14 mouse cellular contexts compared by ENCODE assay signal in genomic region chr6:28867516-28868251, GRCm38 (mm10). TPM values are rescaled to one million over a fixed set of nuclear protein-coding genes. Genes with fewer than 3 reads are reported as not detected.
DNase-seq lines count a peak whose midpoint lies in the region; ATAC-seq and TF ChIP-seq lines count a peak whose summit lies in the region.
"Had no signal": no experiment of that assay in that cellular context is flagged by ENCODE, and none has a peak within 500 bp of the region (broad histone marks: within the 10 kb centered on the region; RNA-seq: fewer than 3 reads in every experiment).

No protein-coding gene starts in this region.

- 18% methylated on average over 2 of the region's 2 CpGs for WGBS in intestine, embryonic 14.5 days
- 49% methylated on average over 2 of the region's 2 CpGs for WGBS in neural tube, embryonic 15.5 days
- 61% methylated on average over 2 of the region's 2 CpGs for WGBS in forebrain, embryonic 13.5 days

- H3K27me3 ChIP-seq in intestine, embryonic 14.5 days (replicated peaks; ENCODE audit: control insufficient read depth, insufficient read depth, low read length) = no peaks in the 10 kb centered on the region
- H3K27me3 ChIP-seq in neural tube, embryonic 15.5 days (replicated peaks) = no peaks in the 10 kb centered on the region
- peaks cover 4% of the 10 kb centered on the region; the same call in 1 of the 2 replicates for H3K27me3 ChIP-seq in forebrain, embryonic 13.5 days
- H3K27me3 ChIP-seq: embryonic facial prominence, embryonic 13.5 days; heart, embryonic 15.5 days had no signal

- no peak overlapping the region for H3K4me3 ChIP-seq in left cerebral cortex, adult 2 months
- H3K4me3 ChIP-seq in bone marrow macrophage, adult 2 months (ENCODE audit: insufficient read depth, low read length) = no peak overlapping the region
- no peak overlapping the region for H3K4me3 ChIP-seq in intestine, embryonic 14.5 days (ENCODE audit: low read depth, low read length)
- H3K4me3 ChIP-seq in neural tube, embryonic 15.5 days (replicated peaks) = no peak overlapping the region
- no peak overlapping the region for H3K4me3 ChIP-seq in forebrain, embryonic 13.5 days
- H3K4me3 ChIP-seq: embryonic facial prominence, embryonic 13.5 days; heart, embryonic 15.5 days; limb, embryonic 10.5 days had no signal

- no peaks in the 10 kb centered on the region for H3K9me3 ChIP-seq in intestine, embryonic 14.5 days (ENCODE audit: control insufficient read depth, low read length)
- H3K9me3 ChIP-seq in neural tube, embryonic 15.5 days (replicated peaks) = no peaks in the 10 kb centered on the region
- no peaks in the 10 kb centered on the region for H3K9me3 ChIP-seq in forebrain, embryonic 13.5 days (replicated peaks)
- H3K9me3 ChIP-seq: embryonic facial prominence, embryonic 13.5 days; heart, embryonic 15.5 days; limb, embryonic 10.5 days had no signal

- TF ChIP-seq CTCF in left cerebral cortex, adult 2 months (IDR thresholded peaks at IDR 0.05) = no peak
- TF ChIP-seq CTCF in bone marrow macrophage, adult 2 months (IDR thresholded peaks at IDR 0.05; ENCODE audit: low read depth, low read length) = 0 out of 2 replicates have a peak, but pooled peaks have one; percentile 7

- no peak overlapping the region for H3K9ac ChIP-seq in intestine, embryonic 14.5 days (ENCODE audit: low read length)
- no peak overlapping the region for H3K9ac ChIP-seq in neural tube, embryonic 15.5 days (replicated peaks)
- H3K9ac ChIP-seq in forebrain, embryonic 13.5 days = no peak overlapping the region
- H3K9ac ChIP-seq: embryonic facial prominence, embryonic 13.5 days; heart, embryonic 15.5 days; liver, postnatal 0 days had no signal

- intact Hi-C loops in left cerebral cortex, postnatal 4 days (cut with DNase I) = no loop called here
- intact Hi-C loops in left cerebral cortex, adult 2 months (cut with DNase I) = no loop called here

- H3K4me1 ChIP-seq in bone marrow macrophage, adult 2 months (ENCODE audit: control insufficient read depth, insufficient read depth, low read length) = peaks cover 72% of the 10 kb centered on the region
- peaks cover 18% of the 10 kb centered on the region; the same call in 1 of the 2 replicates for H3K4me1 ChIP-seq in intestine, embryonic 14.5 days (replicated peaks; ENCODE audit: control insufficient read depth, insufficient read depth, low read length)
- peaks cover 25% of the 10 kb centered on the region for H3K4me1 ChIP-seq in neural tube, embryonic 15.5 days
- peaks cover 39% of the 10 kb centered on the region for H3K4me1 ChIP-seq in forebrain, embryonic 13.5 days

- no peaks in the 10 kb centered on the region for H3K36me3 ChIP-seq in intestine, embryonic 14.5 days (ENCODE audit: control insufficient read depth, insufficient read depth, low read length)
- no peaks in the 10 kb centered on the region for H3K36me3 ChIP-seq in neural tube, embryonic 15.5 days
- no peaks in the 10 kb centered on the region for H3K36me3 ChIP-seq in forebrain, embryonic 13.5 days (ENCODE audit: poor library complexity, severe bottlenecking)
- H3K36me3 ChIP-seq: embryonic facial prominence, embryonic 13.5 days; heart, embryonic 15.5 days had no signal

- TF ChIP-seq POLR2A in bone marrow macrophage, adult 2 months (IDR thresholded peaks at IDR 0.05; ENCODE audit: borderline replicate concordance, low read depth, low read length) = no peak

- peak; percentile 25 for DNase-seq in left cerebral cortex, postnatal 4 days
- no peak for DNase-seq in left cerebral cortex, adult 2 months (ENCODE audit: extremely low spot score in 1 of 2, low spot score in 2 of 2)
- no peak for DNase-seq in intestine, embryonic 14.5 days (ENCODE audit: low spot score)
- no peak for DNase-seq in testis, postnatal 14 days (ENCODE audit: low spot score)
- DNase-seq: adrenal gland, adult 8-10 months; cerebellum, adult 8-10 months; kidney, postnatal 4 days; liver, postnatal 0 days had no signal

- no peak overlapping the region for H3K4me2 ChIP-seq in intestine, embryonic 14.5 days (ENCODE audit: low read length)
- no peak overlapping the region for H3K4me2 ChIP-seq in neural tube, embryonic 15.5 days
- H3K4me2 ChIP-seq in forebrain, embryonic 13.5 days = no peak overlapping the region
- H3K4me2 ChIP-seq: embryonic facial prominence, embryonic 13.5 days; heart, embryonic 15.5 days had no signal

- no peak overlapping the region for H3K27ac ChIP-seq in left cerebral cortex, adult 2 months
- peak overlapping the region; percentile 24 for H3K27ac ChIP-seq in bone marrow macrophage, adult 2 months (ENCODE audit: insufficient read depth, low read depth, low read length)
- H3K27ac ChIP-seq in intestine, embryonic 14.5 days (ENCODE audit: low read depth) = no peak overlapping the region
- 0 out of 2 replicates have a peak overlapping the region, but pooled peaks have one; percentile 45 for H3K27ac ChIP-seq in neural tube, embryonic 15.5 days (replicated peaks)
- H3K27ac ChIP-seq in forebrain, embryonic 13.5 days = no peak overlapping the region
- H3K27ac ChIP-seq: embryonic facial prominence, embryonic 13.5 days; heart, embryonic 15.5 days; limb, embryonic 10.5 days had no signal

- peak; percentile 65 for ATAC-seq in intestine, embryonic 14.5 days (replicated peaks; ENCODE audit: low FRiP score, low TSS enrichment, low read depth)
- ATAC-seq in neural tube, embryonic 15.5 days (ENCODE audit: low FRiP score) = no peak
- ATAC-seq in forebrain, embryonic 13.5 days = no peak
- ATAC-seq: liver, postnatal 0 days had no signal

RNA-seq across cellular contexts. Expression of gene Lrrc4, which starts 36.1 kb away (rescaled TPM):
- 10 to 100 TPM; 46.2 to 46.7 TPM for total RNA-seq in left cerebral cortex, postnatal 4 days (2021)
- total RNA-seq in left cerebral cortex, adult 2 months (2021) = 100 to 1,000 TPM; 105 to 111 TPM
- polyA plus RNA-seq in bone marrow macrophage, adult 2 months (2012; ENCODE audit: insufficient read depth, insufficient read length, missing spikeins) = 0.15 TPM in 1 of 2 replicates, not detected in the other
- polyA plus RNA-seq in intestine, embryonic 14.5 days (2014; fragmentation: Nextera tagmentation; extraction: Ambion mirVana) = 0.83 and 0.85 TPM in 2 replicates
- polyA plus RNA-seq in neural tube, embryonic 15.5 days (2015; fragmentation: Nextera tagmentation; extraction: Ambion mirVana) = 7.2 and 8.5 TPM in 2 replicates
- 3.8 and 4.3 TPM in 2 replicates for polyA plus RNA-seq in forebrain, embryonic 13.5 days (2015; fragmentation: Nextera tagmentation; extraction: Ambion mirVana)

Comparison
In these comparisons a context has a peak if more than half of its experiments do, and no peak if none do; other contexts are left out.
1. H3K27ac ChIP-seq: peak in bone marrow macrophage, adult 2 months (single experiment) and neural tube, embryonic 15.5 days (single experiment); none in left cerebral cortex, adult 2 months (single experiment), intestine, embryonic 14.5 days (single experiment) and forebrain, embryonic 13.5 days (single experiment).